Mouse (Mus musculus) kidney, postnatal 25 days (tissue): ENCODE measurements around the gene Krtap4-7.
"Not testable (repeated sequence)": the region's sequence is repeated elsewhere in the genome, so short reads cannot be mapped to it uniquely, and the experiment has no call there.

Experiments
- DNase-seq, 2 experiments: peaks; one replicate each; pipeline ENCODE4 v3.0.0; 2021; ENCODE audit warnings: mixed read lengths in 2 of 2

The Krtap4-7 gene

GRCm38 (mm10) chr11:99643635-99644139 is at the start of gene Krtap4-7:
Krtap4-7 (minus strand) TSS chr11:99644089.
- DNase-seq, result not testable (repeated sequence)

- no peak for DNase-seq
These were observed 46.6 kb upstream of the Krtap4-7 start, which contains the start of gene Gm14190 for GRCm38 (mm10) chr11:99690463-99690862. Gm14190 (minus strand) TSS chr11:99690740.

GRCm38 (mm10) chr11:99685235-99685634 is 41.3 kb upstream of the Krtap4-7 start:
- DNase-seq, result not testable (repeated sequence)

DNA sequence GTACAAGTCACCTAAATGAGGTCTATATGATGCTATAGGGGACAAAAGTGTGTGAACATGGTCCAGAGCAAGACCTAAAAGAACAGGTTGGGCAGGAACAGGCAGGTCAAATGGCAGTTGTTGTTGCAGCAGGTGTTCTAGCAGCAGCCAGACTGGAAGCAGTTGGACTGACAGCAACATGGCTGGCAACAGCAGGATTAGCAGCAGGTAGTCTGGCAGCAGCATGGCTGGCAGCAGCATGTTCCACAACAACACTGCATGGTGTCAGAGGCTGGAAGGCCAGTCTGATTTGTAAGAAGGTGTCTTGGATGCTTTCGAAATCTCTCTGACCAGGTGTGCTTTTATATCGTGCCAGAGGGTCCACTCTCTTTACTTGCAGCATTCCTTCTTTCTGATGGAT is 39.6 kb upstream of the Krtap4-7 start:
- DNase-seq, result no peak

DNA sequence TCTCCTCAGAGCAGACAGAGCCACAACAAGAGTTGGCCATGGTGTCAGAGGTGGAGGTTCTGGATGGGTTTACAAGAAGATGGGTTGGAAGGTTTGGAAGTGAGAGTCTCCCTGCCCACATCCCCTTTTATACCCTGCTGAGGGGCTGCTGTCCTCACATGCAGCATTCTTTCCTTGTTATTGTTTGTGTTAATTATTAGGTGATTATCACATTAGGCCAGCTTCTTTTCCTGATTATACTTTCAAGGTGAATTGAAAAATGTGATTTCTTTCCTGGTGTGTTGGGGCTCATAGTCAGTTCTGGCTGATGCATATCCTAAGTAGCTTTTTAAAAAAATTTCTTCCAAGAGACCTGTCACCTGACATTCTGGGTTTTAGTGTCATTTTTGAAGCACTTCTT is 22.0 kb upstream of the Krtap4-7 start, which contains the start of gene Krtap4-6:
Krtap4-6 (minus strand) TSS at position 101 of the 400 bp plus-strand sequence.
- no peak for DNase-seq

GRCm38 (mm10) chr11:99662802-99663201 is 18.9 kb upstream of the Krtap4-7 start:
- no peak for DNase-seq

GRCm38 (mm10) chr11:99659256-99659655 is 15.4 kb upstream of the Krtap4-7 start:
- DNase-seq, result no peak

DNA sequence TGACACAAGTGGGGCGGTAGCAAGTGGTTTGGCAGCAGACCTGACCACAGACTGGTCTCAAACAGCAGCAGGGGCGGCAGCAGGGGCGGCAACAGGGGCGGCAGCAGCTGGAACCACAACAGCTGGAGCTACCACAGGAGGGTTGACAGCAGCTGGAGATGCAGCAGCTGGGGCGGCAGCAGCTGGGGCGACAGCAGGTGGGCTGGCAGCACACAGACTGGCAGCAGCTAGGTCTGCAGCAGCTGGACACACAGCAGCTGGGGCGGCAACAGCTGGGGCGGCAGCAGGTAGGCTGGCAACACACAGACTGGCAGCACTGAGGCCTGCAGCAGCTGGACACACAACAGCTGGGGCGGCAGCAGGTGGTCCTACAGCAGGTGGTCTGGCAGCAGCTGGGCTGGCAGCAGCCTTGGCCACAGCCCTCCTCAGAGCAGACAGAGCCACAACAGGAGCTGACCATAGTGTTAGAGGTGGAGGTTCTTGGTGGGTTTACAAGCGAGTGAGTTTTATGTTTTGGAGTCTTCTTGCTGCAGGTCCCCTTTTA is 14.7 kb upstream of the Krtap4-7 start, which contains the start of gene Gm11563:
Gm11563 (minus strand) TSS at position 494 of the 544 bp plus-strand sequence.
- not testable (repeated sequence) for DNase-seq

DNA sequence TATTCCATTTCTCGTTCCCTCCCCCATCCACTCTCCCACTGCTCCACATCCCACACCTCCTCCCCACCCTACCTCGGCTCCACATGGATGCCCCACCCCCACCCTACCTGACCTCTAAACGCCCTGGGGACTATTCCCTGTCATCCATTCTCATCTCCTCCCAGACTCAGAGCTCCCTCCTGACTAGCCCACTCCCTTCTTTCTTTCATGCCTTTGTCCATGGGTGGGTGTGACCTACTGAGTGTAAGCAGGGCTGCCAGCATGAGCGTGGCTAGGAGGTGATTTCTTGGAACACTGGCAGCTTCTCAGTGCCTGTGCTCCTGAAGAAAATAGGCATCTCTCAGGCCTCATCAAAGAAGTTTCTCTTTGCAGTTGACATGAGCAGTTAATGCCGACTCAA is 13.2 kb upstream of the Krtap4-7 start:
- DNase-seq, result no peak

DNA sequence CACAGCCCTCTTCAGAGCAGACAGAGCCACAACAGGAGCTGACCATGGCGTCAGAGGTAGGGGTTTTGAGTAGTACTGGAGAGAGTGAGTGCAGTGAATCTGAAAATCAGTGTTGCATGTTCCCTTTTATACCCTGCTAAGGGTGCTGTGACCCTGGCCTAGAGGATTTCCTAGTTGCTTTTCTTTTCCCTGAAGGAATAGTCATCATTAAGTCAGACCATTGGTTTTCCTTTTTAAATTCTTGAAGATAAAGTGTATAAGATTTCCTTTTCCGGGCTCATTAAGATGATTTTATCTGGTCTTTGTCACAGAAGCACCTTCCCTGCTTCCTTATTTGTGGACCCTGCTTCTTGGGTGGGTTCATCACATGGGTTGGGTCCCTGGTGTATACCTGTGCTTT is 6.2 kb upstream of the Krtap4-7 start, which contains the start of gene Gm11555:
Gm11555 (minus strand) TSS at position 101 of the 400 bp plus-strand sequence.
- DNase-seq, result no peak

DNA sequence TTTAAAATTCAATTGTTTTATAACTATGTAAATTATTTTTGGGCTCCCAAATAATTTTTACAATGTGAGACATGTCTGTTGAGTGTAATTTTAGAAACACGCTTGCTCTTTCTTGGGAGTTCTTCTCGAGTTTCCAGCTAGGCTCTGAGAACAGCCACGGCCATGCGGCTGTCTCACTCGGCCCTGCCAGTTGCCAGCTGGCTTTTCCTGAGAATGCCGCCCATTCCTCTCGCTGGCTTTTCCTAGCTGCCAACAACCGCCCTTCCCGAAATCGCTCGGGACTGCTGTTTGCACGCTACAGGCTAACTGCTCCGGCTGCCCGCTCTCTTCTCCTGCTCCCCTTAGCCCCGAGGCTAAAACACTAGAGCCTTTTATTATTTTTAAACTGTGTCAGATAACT is 2.6 kb upstream of the Krtap4-7 start:
- DNase-seq, result no peak

GRCm38 (mm10) chr11:99644351-99644750 is 462 bp upstream of the Krtap4-7 start:
- no peak for DNase-seq

GRCm38 (mm10) chr11:99640926-99641325 is 3.0 kb downstream of the Krtap4-7 start:
- DNase-seq, result no peak

GRCm38 (mm10) chr11:99637086-99637485 is 6.8 kb downstream of the Krtap4-7 start:
- DNase-seq, result no peak

DNA sequence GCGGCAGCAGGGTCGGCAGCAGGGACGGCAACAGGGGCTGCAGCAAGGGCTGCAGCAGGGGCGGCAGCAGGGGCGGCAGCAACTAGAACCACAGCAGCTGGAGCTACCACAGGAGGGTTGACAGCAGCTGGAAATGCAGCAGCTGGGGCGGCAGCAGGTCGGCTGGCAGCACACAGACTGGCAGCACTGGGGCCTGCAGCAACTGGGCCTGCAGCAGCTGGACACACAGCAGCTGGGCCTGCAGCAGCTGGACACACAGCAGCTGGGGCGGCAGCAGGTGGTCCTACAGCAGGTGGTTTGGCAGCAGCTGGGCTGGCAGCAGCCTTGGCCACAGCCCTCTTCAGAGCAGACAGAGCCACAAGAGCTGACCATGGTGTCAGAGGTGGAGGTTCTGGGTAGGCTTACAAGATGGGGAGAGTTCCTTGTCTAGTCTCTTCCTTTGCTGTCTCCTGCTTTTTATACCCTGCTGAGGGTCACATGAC is 9.2 kb downstream of the Krtap4-7 start, which contains the start of gene Krtap4-2:
Krtap4-2 (minus strand) TSS at position 432 of the 482 bp plus-strand sequence.
- DNase-seq, result no peak

GRCm38 (mm10) chr11:99633293-99633692 is 10.6 kb downstream of the Krtap4-7 start:
- no peak for DNase-seq

- DNase-seq, result no peak
These were observed 13.0 kb downstream of the Krtap4-7 start for GRCm38 (mm10) chr11:99630890-99631289.

DNA sequence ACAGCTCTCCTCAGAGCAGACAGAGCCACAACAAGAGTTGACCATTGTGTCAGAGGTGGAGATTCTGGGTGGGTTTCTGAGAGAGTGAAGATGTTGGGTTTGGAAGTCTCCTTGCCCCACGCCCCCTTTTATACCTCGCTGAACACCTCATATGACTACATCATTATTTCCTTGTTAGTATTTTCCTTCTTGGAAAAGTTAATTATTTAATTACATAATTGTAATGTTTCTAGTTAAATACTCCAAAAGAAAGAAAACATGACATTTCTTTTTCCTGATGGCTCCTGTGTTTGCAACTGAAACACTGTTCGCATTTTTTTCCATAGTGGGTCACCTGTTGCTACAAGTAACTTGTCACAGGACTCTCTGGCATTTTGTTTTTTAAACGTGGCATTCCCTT is 15.8 kb downstream of the Krtap4-7 start, which contains the start of gene Krtap4-1:
Krtap4-1 (minus strand) TSS at position 101 of the 400 bp plus-strand sequence.
- no peak for DNase-seq

- DNase-seq, result no peak
These were observed 23.6 kb downstream of the Krtap4-7 start, which contains the start of gene Gm11562 for GRCm38 (mm10) chr11:99620335-99620734. Gm11562 (minus strand) TSS chr11:99620435.

- no peak for DNase-seq
These were observed 29.0 kb downstream of the Krtap4-7 start, which contains the start of gene Krtap2-4 for GRCm38 (mm10) chr11:99614796-99615363. Krtap2-4 (minus strand) TSS chr11:99614846.

DNA sequence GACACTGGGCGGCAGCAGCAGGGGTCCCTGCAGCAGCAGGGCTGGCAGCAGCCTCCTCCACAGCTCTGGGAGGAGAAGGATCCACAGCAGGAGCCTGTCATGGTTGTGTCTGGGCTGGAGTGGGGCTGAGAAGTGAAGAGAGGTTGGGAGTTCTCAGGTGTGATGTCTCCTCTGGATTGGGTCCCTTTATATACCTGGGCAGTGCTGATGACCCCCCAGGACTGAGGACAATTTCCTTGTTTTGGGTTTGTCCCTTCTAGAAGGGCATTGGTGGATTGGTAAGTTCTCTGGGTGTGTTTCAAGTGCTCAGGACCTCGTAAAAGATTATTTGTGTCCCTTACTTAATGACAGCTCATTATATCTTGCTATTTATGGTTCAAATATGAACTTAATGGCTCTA is 33.8 kb downstream of the Krtap4-7 start, which contains the start of gene Gm11937:
Gm11937 (minus strand) TSS at position 101 of the 400 bp plus-strand sequence.
- DNase-seq, result not testable (repeated sequence)

DNA sequence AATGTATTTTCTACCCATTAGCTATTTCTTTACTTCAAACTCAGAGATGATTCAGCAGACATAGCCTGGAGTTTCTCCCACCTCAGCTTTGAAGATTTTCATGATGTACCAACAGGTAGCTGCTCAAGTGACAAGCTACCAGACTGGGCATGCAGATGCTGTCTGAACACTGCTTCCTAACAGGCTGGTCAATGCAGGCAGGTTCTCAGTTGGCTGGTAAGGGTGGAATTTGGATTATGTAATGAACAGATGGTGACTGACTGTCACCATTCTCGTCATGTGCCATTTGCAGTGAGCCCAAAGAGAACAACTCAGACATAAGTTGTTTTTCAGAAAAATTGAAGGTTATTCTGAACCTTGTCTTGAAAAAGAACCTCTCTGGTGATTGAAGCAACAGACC is 34.8 kb downstream of the Krtap4-7 start:
- no peak for DNase-seq

DNA sequence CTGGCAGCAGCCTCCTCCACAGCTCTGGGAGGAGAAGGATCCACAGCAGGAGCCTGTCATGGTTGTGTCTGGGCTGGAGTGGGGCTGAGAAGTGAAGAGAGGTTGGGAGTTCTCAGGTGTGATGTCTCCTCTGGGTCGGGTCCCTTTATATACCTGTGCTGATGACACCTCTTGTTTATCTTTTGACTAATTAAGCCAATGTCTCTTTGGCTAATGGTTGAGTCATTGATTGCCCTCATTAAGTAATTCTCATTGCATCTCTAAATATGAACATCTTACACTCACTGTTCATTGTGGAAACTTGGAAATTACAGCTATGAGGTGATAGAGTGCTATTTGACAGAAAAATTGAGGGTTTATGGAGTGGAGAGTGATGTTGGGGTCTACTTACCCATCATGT is 40.7 kb downstream of the Krtap4-7 start, which contains the start of gene Gm11938:
Gm11938 (minus strand) TSS at position 101 of the 400 bp plus-strand sequence.
- DNase-seq, result not testable (repeated sequence)
